8 mouse cellular contexts compared by ENCODE assay signal in the genomic region with DNA sequence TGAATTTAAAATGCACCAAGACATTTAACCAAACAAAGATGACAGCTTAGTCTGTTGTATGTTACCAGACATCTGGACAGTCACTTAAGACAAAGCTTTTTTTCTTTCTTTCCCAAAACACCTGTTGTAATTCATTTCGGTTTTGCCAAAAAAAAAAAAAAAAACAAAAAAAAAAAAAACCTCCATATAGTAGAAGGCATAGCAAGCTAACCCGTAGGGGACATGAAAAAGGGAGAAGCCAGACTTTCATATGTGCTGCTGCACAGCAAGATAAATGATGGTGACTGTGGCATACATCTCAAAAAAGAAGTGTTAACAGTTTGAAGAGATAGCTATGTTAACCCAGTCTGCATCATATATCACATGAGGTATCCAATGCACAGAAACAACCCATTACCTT. TPM values are rescaled to one million over a fixed set of nuclear protein-coding genes. Genes with fewer than 3 reads are reported as not detected.
A peak's percentile ranks its signal among the peaks of the same experiment; 100 is the strongest.
DNase-seq lines count a peak whose midpoint lies in the region; ATAC-seq and TF ChIP-seq lines count a peak whose summit lies in the region.

No protein-coding gene starts in this region.

- no peaks in the 10 kb centered on the region for H3K9me3 ChIP-seq in kidney, postnatal 0 days (replicated peaks; ENCODE audit: low read length)
- no peaks in the 10 kb centered on the region for H3K9me3 ChIP-seq in embryonic facial prominence, embryonic 13.5 days
- no peaks in the 10 kb centered on the region for H3K9me3 ChIP-seq in intestine, postnatal 0 days (ENCODE audit: control insufficient read depth)
- no peaks in the 10 kb centered on the region for H3K9me3 ChIP-seq in midbrain, postnatal 0 days (ENCODE audit: low read length)

- 44% methylated on average over 2 of the region's 2 CpGs for WGBS in kidney, postnatal 0 days
- WGBS in embryonic facial prominence, embryonic 13.5 days, result 56% methylated on average over 2 of the region's 2 CpGs
- 41% methylated on average over 2 of the region's 2 CpGs for WGBS in intestine, postnatal 0 days
- 56% methylated on average over 2 of the region's 2 CpGs for WGBS in midbrain, postnatal 0 days

- H3K4me2 ChIP-seq in kidney, postnatal 0 days (ENCODE audit: low read length), result peak overlapping the region; percentile 95
- peak overlapping the region; percentile 95 for H3K4me2 ChIP-seq in embryonic facial prominence, embryonic 13.5 days
- peak overlapping the region; percentile 82 for H3K4me2 ChIP-seq in intestine, postnatal 0 days (replicated peaks; ENCODE audit: low read depth)
- H3K4me2 ChIP-seq in midbrain, postnatal 0 days (ENCODE audit: low read depth, low read length, poor library complexity, severe bottlenecking), result peak overlapping the region; percentile 88

- peak; percentile 4 for DNase-seq in kidney, postnatal 0 days (ENCODE audit: low spot score)
- no peak for DNase-seq in kidney, adult 9 months
- DNase-seq in midbrain, postnatal 0 days (ENCODE audit: low spot score), result no peak
- no peak for DNase-seq in adrenal gland, adult 2 months
- DNase-seq in layer of hippocampus, postnatal 14 days (ENCODE audit: low spot score in 2 of 2), result no peak
- DNase-seq in testis, postnatal 14 days (ENCODE audit: low spot score), result no peak

- H3K36me3 ChIP-seq in kidney, postnatal 0 days (ENCODE audit: insufficient read depth, low read length), result no peaks in the 10 kb centered on the region
- H3K36me3 ChIP-seq in embryonic facial prominence, embryonic 13.5 days, result no peaks in the 10 kb centered on the region
- H3K36me3 ChIP-seq in intestine, postnatal 0 days (ENCODE audit: control insufficient read depth, insufficient read depth), result no peaks in the 10 kb centered on the region
- no peaks in the 10 kb centered on the region for H3K36me3 ChIP-seq in midbrain, postnatal 0 days (ENCODE audit: insufficient read depth, low read length)

- no peaks in the 10 kb centered on the region for H3K27me3 ChIP-seq in kidney, postnatal 0 days (ENCODE audit: insufficient read depth, low read length)
- H3K27me3 ChIP-seq in embryonic facial prominence, embryonic 13.5 days, result peaks cover 10% of the 10 kb centered on the region
- no peaks in the 10 kb centered on the region for H3K27me3 ChIP-seq in intestine, postnatal 0 days (replicated peaks; ENCODE audit: control insufficient read depth, insufficient read depth, low read length)
- no peaks in the 10 kb centered on the region for H3K27me3 ChIP-seq in midbrain, postnatal 0 days (ENCODE audit: insufficient read depth, low read length)

- 0 out of 2 replicates have a peak overlapping the region, but pooled peaks have one; percentile 47 for H3K27ac ChIP-seq in kidney, postnatal 0 days
- no peak overlapping the region for H3K27ac ChIP-seq in embryonic facial prominence, embryonic 13.5 days
- H3K27ac ChIP-seq in intestine, postnatal 0 days (ENCODE audit: low read depth, low read length), result peak overlapping the region; percentile 15; the same call in 1 of the 2 replicates
- no peak overlapping the region for H3K27ac ChIP-seq in midbrain, postnatal 0 days (ENCODE audit: low read depth, low read length)

- no peak for ATAC-seq in kidney, postnatal 0 days (replicated peaks; ENCODE audit: low FRiP score, low read depth)
- ATAC-seq in embryonic facial prominence, embryonic 13.5 days (ENCODE audit: insufficient number of reproducible peaks, insufficient read depth, low FRiP score, low TSS enrichment, low read depth), result no peak
- ATAC-seq in intestine, postnatal 0 days, result no peak
- ATAC-seq in midbrain, postnatal 0 days (ENCODE audit: low FRiP score), result 0 out of 2 replicates have a peak, but pooled peaks have one; percentile 3

- TF ChIP-seq CTCF in kidney, postnatal 0 days (IDR thresholded peaks at IDR 0.05; ENCODE audit: low read depth), result no peak
- no peak for TF ChIP-seq CTCF in intestine, postnatal 0 days (IDR thresholded peaks at IDR 0.05; ENCODE audit: low read depth)
- no peak for TF ChIP-seq CTCF in midbrain, postnatal 0 days (IDR thresholded peaks at IDR 0.05)

- H3K4me1 ChIP-seq in kidney, postnatal 0 days (replicated peaks; ENCODE audit: insufficient read depth, low read length), result no peaks in the 10 kb centered on the region
- 0 out of 2 replicates have a peak, but pooled peaks cover 3% of the 10 kb centered on the region for H3K4me1 ChIP-seq in embryonic facial prominence, embryonic 13.5 days
- H3K4me1 ChIP-seq in intestine, postnatal 0 days (replicated peaks; ENCODE audit: control insufficient read depth, insufficient read depth, low read length), result no peaks in the 10 kb centered on the region
- H3K4me1 ChIP-seq in midbrain, postnatal 0 days (ENCODE audit: insufficient read depth, low read length), result no peaks in the 10 kb centered on the region

- H3K9ac ChIP-seq in kidney, postnatal 0 days (ENCODE audit: low read depth, low read length), result peak overlapping the region; percentile 65; the same call in 1 of the 2 replicates
- peak overlapping the region; percentile 69; the same call in 1 of the 2 replicates for H3K9ac ChIP-seq in embryonic facial prominence, embryonic 13.5 days
- peak overlapping the region; percentile 54; the same call in 1 of the 2 replicates for H3K9ac ChIP-seq in intestine, postnatal 0 days (ENCODE audit: low read depth, low read length)
- no peak overlapping the region for H3K9ac ChIP-seq in midbrain, postnatal 0 days (replicated peaks; ENCODE audit: low read length, poor library complexity, severe bottlenecking)

- peak overlapping the region; percentile 60 for H3K4me3 ChIP-seq in kidney, postnatal 0 days (replicated peaks; ENCODE audit: low read depth, low read length)
- peak overlapping the region; percentile 59 for H3K4me3 ChIP-seq in embryonic facial prominence, embryonic 13.5 days
- H3K4me3 ChIP-seq in intestine, postnatal 0 days (ENCODE audit: low read depth, low read length), result peak overlapping the region; percentile 57
- peak overlapping the region; percentile 60 for H3K4me3 ChIP-seq in midbrain, postnatal 0 days (ENCODE audit: low read depth, low read length)

RNA-seq across cellular contexts. Expression of a gene that starts 0.5 kb away (rescaled TPM):
- polyA plus RNA-seq in kidney, postnatal 0 days (2015; fragmentation: Nextera tagmentation; extraction: Ambion mirVana), result 6.0 and 7.1 TPM in 2 replicates
- polyA plus RNA-seq in embryonic facial prominence, embryonic 13.5 days (2015; fragmentation: Nextera tagmentation; extraction: Ambion mirVana), result 1.7 and 1.8 TPM in 2 replicates
- 11.4 and 12.6 TPM in 2 replicates for polyA plus RNA-seq in intestine, postnatal 0 days (2015; fragmentation: Nextera tagmentation; extraction: Ambion mirVana)
- 2.5 and 2.8 TPM in 2 replicates for total RNA-seq in midbrain, postnatal 0 days (2014; rRNA removed)
- polyA plus RNA-seq in midbrain, postnatal 0 days (2015; fragmentation: Nextera tagmentation; extraction: Ambion mirVana), result 3.0 and 3.1 TPM in 2 replicates
- 10 to 100 TPM; 13.5 to 16.4 TPM for total RNA-seq in adrenal gland, adult 2 months (2021)
- polyA plus RNA-seq in adrenal gland, adult 2 months (2012; rRNA removed), result 1.3 and 2.5 TPM in 2 replicates
- total RNA-seq in layer of hippocampus, postnatal 14 days (2021), result 1 to 10 TPM; 2.7 to 2.8 TPM

RNA-seq across cellular contexts. Expression of a gene that starts 30.2 kb away (rescaled TPM):
- polyA plus RNA-seq in kidney, postnatal 0 days (2015; fragmentation: Nextera tagmentation; extraction: Ambion mirVana), result 6.7 and 11.3 TPM in 2 replicates
- 0.70 and 1.3 TPM in 2 replicates for polyA plus RNA-seq in embryonic facial prominence, embryonic 13.5 days (2015; fragmentation: Nextera tagmentation; extraction: Ambion mirVana)
- polyA plus RNA-seq in intestine, postnatal 0 days (2015; fragmentation: Nextera tagmentation; extraction: Ambion mirVana), result 7.3 and 7.6 TPM in 2 replicates
- 3.1 and 3.5 TPM in 2 replicates for total RNA-seq in midbrain, postnatal 0 days (2014; rRNA removed)
- 2.3 and 3.6 TPM in 2 replicates for polyA plus RNA-seq in midbrain, postnatal 0 days (2015; fragmentation: Nextera tagmentation; extraction: Ambion mirVana)
- 10 to 100 TPM in 1 of 2 experiments, 1 to 10 TPM in 1; 10.0 to 10.7 TPM for total RNA-seq in adrenal gland, adult 2 months (2021)
- 18.0 and 23.8 TPM in 2 replicates for polyA plus RNA-seq in adrenal gland, adult 2 months (2012; rRNA removed)
- 1 to 10 TPM; 3.0 to 3.9 TPM for total RNA-seq in layer of hippocampus, postnatal 14 days (2021)

RNA-seq across cellular contexts. Expression of a gene that starts 35.8 kb away (rescaled TPM):
- polyA plus RNA-seq in kidney, postnatal 0 days (2015; fragmentation: Nextera tagmentation; extraction: Ambion mirVana), result 0.11 and 0.16 TPM in 2 replicates
- polyA plus RNA-seq in embryonic facial prominence, embryonic 13.5 days (2015; fragmentation: Nextera tagmentation; extraction: Ambion mirVana), result 0.07 TPM in 1 of 2 replicates, not detected in the other
- 0.17 and 0.24 TPM in 2 replicates for polyA plus RNA-seq in intestine, postnatal 0 days (2015; fragmentation: Nextera tagmentation; extraction: Ambion mirVana)
- 0.19 and 1.0 TPM in 2 replicates for total RNA-seq in midbrain, postnatal 0 days (2014; rRNA removed)
- 0.23 and 0.39 TPM in 2 replicates for polyA plus RNA-seq in midbrain, postnatal 0 days (2015; fragmentation: Nextera tagmentation; extraction: Ambion mirVana)
- total RNA-seq in adrenal gland, adult 2 months (2021), result 1 to 10 TPM; 3.0 to 6.5 TPM
- 0.53 and 0.61 TPM in 2 replicates for polyA plus RNA-seq in adrenal gland, adult 2 months (2012; rRNA removed)
- 1 to 10 TPM; 1.3 to 1.5 TPM for total RNA-seq in layer of hippocampus, postnatal 14 days (2021)

Comparison
In these comparisons a context has a peak if more than half of its experiments do, and no peak if none do; other contexts are left out.
1. H3K27ac ChIP-seq: peak in kidney, postnatal 0 days (single experiment) and intestine, postnatal 0 days (single experiment); none in embryonic facial prominence, embryonic 13.5 days (single experiment) and midbrain, postnatal 0 days (single experiment).
2. Peak in every context shown above with its lines, with median percentiles within 50 percentile points of each other: H3K4me2 ChIP-seq and H3K4me3 ChIP-seq.